Mouse (Mus musculus): ENCODE results near the gene Olfr469. TPM values are rescaled to one million over a fixed set of nuclear protein-coding genes. Genes with fewer than 3 reads are reported as not detected.

Gene Olfr469
- polyA plus RNA-seq (2012; ENCODE audit: low replicate concordance): not detected in 2 replicates

GRCm38 (mm10) chr7:107825441-107825840, at the start of gene Olfr469:
TSS of gene Olfr469 (minus strand) at chr7:107825541.

GRCm38 (mm10) chr7:107847390-107847789, 22.0 kb upstream of the Olfr469 start, which contains the start of gene Olfr470:
TSS of gene Olfr470 (minus strand) at chr7:107847490.

DNA sequence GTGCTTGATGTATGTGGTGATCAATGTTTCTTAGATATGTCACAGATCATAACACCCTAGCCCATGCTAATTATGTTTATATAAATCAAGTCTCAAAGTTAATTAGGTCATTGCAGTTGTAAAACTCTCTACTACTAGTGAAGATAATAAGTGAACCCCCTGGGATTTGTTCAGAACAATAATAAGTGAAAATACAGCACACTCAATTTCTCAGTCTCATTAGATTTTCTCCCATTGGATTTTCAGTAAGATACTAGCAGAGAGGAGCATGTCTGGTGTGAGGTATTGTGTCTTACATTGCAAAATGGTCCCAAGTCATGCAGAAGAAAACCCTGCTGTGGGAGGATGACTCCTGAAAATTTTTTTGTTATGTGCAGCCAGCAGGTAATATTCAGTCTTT, 13.4 kb downstream of the Olfr469 start, which contains the start of gene Olfr467:
Gene Olfr467 (plus strand): TSS at position 301 of the 400 bp plus-strand sequence.

GRCm38 (mm10) chr7:107801108-107801507, 24.2 kb downstream of the Olfr469 start, which contains the start of gene Ovch2:
TSS of gene Ovch2 (minus strand) at chr7:107801208.

Other genes starting within 250 kb of the Olfr469 start
- 1.5 and 5.7 TPM in 2 replicates for gene Ppfibp2, start 230.3 kb downstream of the Olfr469 start, polyA plus RNA-seq (2012; ENCODE audit: low replicate concordance)
- gene 5330417H12Rik, start 200.4 kb downstream of the Olfr469 start, polyA plus RNA-seq (2012; ENCODE audit: low replicate concordance): not detected in 2 replicates
- 0.10 TPM in 1 of 2 replicates, not detected in the other for gene Cyb5r2, start 67.5 kb downstream of the Olfr469 start, polyA plus RNA-seq (2012; ENCODE audit: low replicate concordance)
- not detected in 2 replicates for gene Ovch2, start 24.3 kb downstream of the Olfr469 start, polyA plus RNA-seq (2012; ENCODE audit: low replicate concordance)
- gene Olfr467, start 13.3 kb downstream of the Olfr469 start, polyA plus RNA-seq (2012; ENCODE audit: low replicate concordance): not detected in 2 replicates
- not detected in 2 replicates for gene Olfr470, start 21.9 kb upstream of the Olfr469 start, polyA plus RNA-seq (2012; ENCODE audit: low replicate concordance)
- not detected in 2 replicates for gene Olfr472, start 72.4 kb upstream of the Olfr469 start, polyA plus RNA-seq (2012; ENCODE audit: low replicate concordance)
- gene Olfr473, start 104.9 kb upstream of the Olfr469 start, polyA plus RNA-seq (2012; ENCODE audit: low replicate concordance): not detected in 2 replicates
- not detected in 2 replicates for gene Olfr474, start 129.1 kb upstream of the Olfr469 start, polyA plus RNA-seq (2012; ENCODE audit: low replicate concordance)
- not detected in 2 replicates for gene Olfr476, start 139.3 kb upstream of the Olfr469 start, polyA plus RNA-seq (2012; ENCODE audit: low replicate concordance)
- gene Olfr477, start 161.2 kb upstream of the Olfr469 start, polyA plus RNA-seq (2012; ENCODE audit: low replicate concordance): not detected in 2 replicates
- gene Olfr478, start 208.4 kb upstream of the Olfr469 start, polyA plus RNA-seq (2012; ENCODE audit: low replicate concordance): not detected in 2 replicates
- not detected in 2 replicates for gene Olfr479, start 225.2 kb upstream of the Olfr469 start, polyA plus RNA-seq (2012; ENCODE audit: low replicate concordance)
- not detected in 2 replicates for gene Olfr480, start 241.8 kb upstream of the Olfr469 start, polyA plus RNA-seq (2012; ENCODE audit: low replicate concordance)